Mouse (Mus musculus): ENCODE measurements around the gene Cldn4. TPM values are rescaled to one million over a fixed set of nuclear protein-coding genes. Genes with fewer than 3 reads are reported as not detected.
"Not testable (repeated sequence)": the region's sequence is repeated elsewhere in the genome, so short reads cannot be mapped to it uniquely, and the experiment has no call there.

Gene Cldn4
- polyA plus RNA-seq, 2 experiments, result 50.0 to 61.5 TPM

DNA sequence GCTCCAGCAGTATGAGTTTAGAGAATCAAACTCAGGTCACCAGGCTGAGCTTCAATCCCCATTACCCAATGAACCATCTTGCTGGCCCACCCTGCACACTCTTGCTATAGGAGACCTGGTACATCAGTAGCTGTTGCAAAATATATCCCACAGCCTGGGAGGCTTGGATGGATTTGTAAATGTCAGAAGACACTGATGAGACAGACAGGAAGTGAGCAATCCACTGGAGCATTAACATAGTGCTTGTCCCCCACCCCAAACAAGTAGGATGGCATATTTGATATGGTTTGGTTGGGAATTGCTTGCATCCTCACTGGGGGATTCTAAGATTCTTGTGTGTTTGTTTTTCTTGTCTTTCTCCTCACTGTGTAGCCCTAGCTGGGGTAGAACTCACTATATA, 26.3 kb upstream of the Cldn4 start:
- TF ChIP-seq POLR2A (IDR thresholded peaks at IDR 0.05; ENCODE audit: borderline replicate concordance, extremely low read depth, insufficient read depth, insufficient read length), result no peak
- H3K36me3 ChIP-seq (ENCODE audit: control insufficient read depth, insufficient read depth, low read length), result no peaks in the 10 kb centered on the region
- H3K27me3 ChIP-seq (ENCODE audit: control insufficient read depth, insufficient read depth, low read length), result no peaks in the 10 kb centered on the region
- no peak overlapping the region for H3K9ac ChIP-seq (ENCODE audit: low read depth, low read length, severe bottlenecking)
- H3K9me3 ChIP-seq (ENCODE audit: control insufficient read depth, low read length), result no peaks in the 10 kb centered on the region
- H3K4me2 ChIP-seq (replicated peaks; ENCODE audit: low read depth, low read length, severe bottlenecking), result no peak overlapping the region
- no peak overlapping the region for H3K4me3 ChIP-seq (replicated peaks; ENCODE audit: low read length)
- DNase-seq (ENCODE audit: low spot score) (no peak), ATAC-seq (ENCODE audit: low FRiP score, low read depth) (no peak)
- no peak overlapping the region for H3K27ac ChIP-seq (replicated peaks; ENCODE audit: low read depth, low read length)
- no peaks in the 10 kb centered on the region for H3K4me1 ChIP-seq (ENCODE audit: control insufficient read depth, insufficient read depth, low read length)

- H3K4me1 ChIP-seq (ENCODE audit: control insufficient read depth, insufficient read depth, low read length), result peaks cover 9% of the 10 kb centered on the region
- H3K4me2 ChIP-seq (replicated peaks; ENCODE audit: low read depth, low read length, severe bottlenecking), result no peak overlapping the region
- WGBS, result 55% methylated on average over 8 of the region's 8 CpGs
- no peaks in the 10 kb centered on the region for H3K36me3 ChIP-seq (ENCODE audit: control insufficient read depth, insufficient read depth, low read length)
- TF ChIP-seq POLR2A (IDR thresholded peaks at IDR 0.05; ENCODE audit: borderline replicate concordance, extremely low read depth, insufficient read depth, insufficient read length), result no peak
- DNase-seq (ENCODE audit: low spot score) (no peak), ATAC-seq (ENCODE audit: low FRiP score, low read depth) (no peak)
- H3K4me3 ChIP-seq (replicated peaks; ENCODE audit: low read length), result no peak overlapping the region
- H3K9ac ChIP-seq (ENCODE audit: low read depth, low read length, severe bottlenecking), result no peak overlapping the region
- no peaks in the 10 kb centered on the region for H3K27me3 ChIP-seq (ENCODE audit: control insufficient read depth, insufficient read depth, low read length)
- no peak overlapping the region for H3K27ac ChIP-seq (replicated peaks; ENCODE audit: low read depth, low read length)
- H3K9me3 ChIP-seq (ENCODE audit: control insufficient read depth, low read length), result no peaks in the 10 kb centered on the region
These were observed 23.9 kb upstream of the Cldn4 start for GRCm38 (mm10) chr5:134970671-134971070.

- no peak for ATAC-seq (ENCODE audit: low FRiP score, low read depth)
- no peak for DNase-seq (ENCODE audit: low spot score)
These were observed 20.6 kb upstream of the Cldn4 start for GRCm38 (mm10) chr5:134967164-134967944.

GRCm38 (mm10) chr5:134965852-134966821, 19.4 kb upstream of the Cldn4 start:
- H3K27me3 ChIP-seq (ENCODE audit: control insufficient read depth, insufficient read depth, low read length), result no peaks in the 10 kb centered on the region

More at GRCm38 (mm10) chr5:134967164-134967944, 20.6 kb upstream of the Cldn4 start:
- Histone ChIP-seq H3K4me2 (replicated peaks; ENCODE audit: low read depth, low read length, severe bottlenecking) (no peak overlapping the region), H3K27ac (replicated peaks; ENCODE audit: low read depth, low read length) (no peak overlapping the region), H3K4me1 (ENCODE audit: control insufficient read depth, insufficient read depth, low read length) (peaks cover 10% of the 10 kb centered on the region), H3K9ac (ENCODE audit: low read depth, low read length, severe bottlenecking) (no peak overlapping the region), H3K36me3 (ENCODE audit: control insufficient read depth, insufficient read depth, low read length) (no peaks in the 10 kb centered on the region), H3K9me3 (ENCODE audit: control insufficient read depth, low read length) (no peaks in the 10 kb centered on the region), H3K4me3 (replicated peaks; ENCODE audit: low read length) (no peak overlapping the region), H3K27me3 (ENCODE audit: control insufficient read depth, insufficient read depth, low read length) (no peaks in the 10 kb centered on the region)
- TF ChIP-seq POLR2A (IDR thresholded peaks at IDR 0.05; ENCODE audit: borderline replicate concordance, extremely low read depth, insufficient read depth, insufficient read length), result no peak
- WGBS, result 58% methylated on average over 20 of the region's 20 CpGs

DNA sequence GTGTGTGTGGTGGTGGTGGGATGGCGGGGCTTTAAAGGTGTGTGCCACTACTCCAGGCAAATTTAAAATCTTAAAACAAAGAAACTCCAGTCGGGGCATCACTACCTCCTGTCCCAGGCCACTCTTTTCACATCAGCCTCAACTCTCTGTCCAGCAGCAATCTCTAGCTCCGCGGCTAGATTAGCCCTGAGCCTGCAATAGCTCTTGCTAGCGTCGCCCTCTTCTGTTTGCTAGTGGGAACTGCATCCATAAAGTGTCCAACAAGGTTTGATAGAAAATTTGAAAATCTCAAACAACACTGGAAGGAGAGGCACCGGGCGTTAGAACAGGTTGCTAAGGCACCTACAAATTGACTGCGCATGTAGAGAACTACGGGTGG, 18.7 kb upstream of the Cldn4 start:
- no peak for TF ChIP-seq POLR2A (IDR thresholded peaks at IDR 0.05; ENCODE audit: borderline replicate concordance, extremely low read depth, insufficient read depth, insufficient read length)
- ATAC-seq (ENCODE audit: low FRiP score, low read depth) (peak; percentile 45; the same call in 1 of the 2 replicates), DNase-seq (ENCODE audit: low spot score) (peak; percentile 83)
- Histone ChIP-seq H3K4me1 (ENCODE audit: control insufficient read depth, insufficient read depth, low read length) (peaks cover 10% of the 10 kb centered on the region), H3K4me3 (replicated peaks; ENCODE audit: low read length) (peak overlapping the region; percentile 27), H3K27ac (replicated peaks; ENCODE audit: low read depth, low read length) (no peak overlapping the region), H3K27me3 (ENCODE audit: control insufficient read depth, insufficient read depth, low read length) (no peaks in the 10 kb centered on the region), H3K9me3 (ENCODE audit: control insufficient read depth, low read length) (no peaks in the 10 kb centered on the region), H3K36me3 (ENCODE audit: control insufficient read depth, insufficient read depth, low read length) (no peaks in the 10 kb centered on the region), H3K4me2 (replicated peaks; ENCODE audit: low read depth, low read length, severe bottlenecking) (peak overlapping the region; percentile 57), H3K9ac (ENCODE audit: low read depth, low read length, severe bottlenecking) (no peak overlapping the region)
- WGBS, result 6% methylated on average over 10 of the region's 10 CpGs

More at GRCm38 (mm10) chr5:134965852-134966821, 19.4 kb upstream of the Cldn4 start:
- peak overlapping the region; percentile 57 for H3K4me2 ChIP-seq (replicated peaks; ENCODE audit: low read depth, low read length, severe bottlenecking)
- no peak overlapping the region for H3K27ac ChIP-seq (replicated peaks; ENCODE audit: low read depth, low read length)
- peak overlapping the region; percentile 27 for H3K4me3 ChIP-seq (replicated peaks; ENCODE audit: low read length)
- H3K9ac ChIP-seq (ENCODE audit: low read depth, low read length, severe bottlenecking), result peak overlapping the region; percentile 34; the same call in 1 of the 2 replicates
- WGBS, result 5% methylated on average over 33 of the region's 33 CpGs
- no peak for TF ChIP-seq POLR2A (IDR thresholded peaks at IDR 0.05; ENCODE audit: borderline replicate concordance, extremely low read depth, insufficient read depth, insufficient read length)
- no peaks in the 10 kb centered on the region for H3K9me3 ChIP-seq (ENCODE audit: control insufficient read depth, low read length)
- peak; percentile 69 for DNase-seq (ENCODE audit: low spot score)
- H3K36me3 ChIP-seq (ENCODE audit: control insufficient read depth, insufficient read depth, low read length), result no peaks in the 10 kb centered on the region
- peaks cover 10% of the 10 kb centered on the region for H3K4me1 ChIP-seq (ENCODE audit: control insufficient read depth, insufficient read depth, low read length)
- ATAC-seq (ENCODE audit: low FRiP score, low read depth), result peak; percentile 67

DNA sequence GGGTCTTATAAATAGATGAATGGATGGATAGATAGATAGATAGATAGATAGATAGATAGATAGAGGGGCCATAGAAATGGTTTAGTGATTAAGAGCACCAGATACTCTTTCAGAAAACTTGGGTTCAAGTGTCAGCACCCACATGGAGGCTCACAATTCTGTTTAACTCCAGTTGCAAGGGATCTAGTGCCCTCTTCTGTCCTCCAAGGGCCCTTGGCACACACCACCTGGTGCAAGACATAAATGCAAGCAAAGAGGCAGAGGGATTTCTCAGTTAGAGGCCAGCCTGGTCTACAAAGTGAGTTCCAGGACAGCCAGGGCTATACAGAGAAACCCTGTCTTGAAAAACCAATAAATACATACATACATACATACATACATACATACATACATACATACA, 17.9 kb upstream of the Cldn4 start:
- H3K4me1 ChIP-seq (ENCODE audit: control insufficient read depth, insufficient read depth, low read length); H3K4me2 ChIP-seq (replicated peaks; ENCODE audit: low read depth, low read length, severe bottlenecking); H3K9me3 ChIP-seq (ENCODE audit: control insufficient read depth, low read length); H3K27ac ChIP-seq (replicated peaks; ENCODE audit: low read depth, low read length); H3K9ac ChIP-seq (ENCODE audit: low read depth, low read length, severe bottlenecking); H3K27me3 ChIP-seq (ENCODE audit: control insufficient read depth, insufficient read depth, low read length); H3K36me3 ChIP-seq (ENCODE audit: control insufficient read depth, insufficient read depth, low read length); DNase-seq (ENCODE audit: low spot score); H3K4me3 ChIP-seq (replicated peaks; ENCODE audit: low read length); ATAC-seq (ENCODE audit: low FRiP score, low read depth): not testable (repeated sequence)

All from limb, embryonic 14.5 days (tissue).